Mouse (Mus musculus): ENCODE measurements around the gene Chtop. TPM values are rescaled to one million over a fixed set of nuclear protein-coding genes. Genes with fewer than 3 reads are reported as not detected.
A peak's percentile ranks its signal among the peaks of the same experiment; 100 is the strongest.

Chtop gene
- polyA plus RNA-seq (2011; ENCODE audit: insufficient read length, low read depth, missing spikeins) = 92.9 and 111 TPM in 2 replicates

DNA sequence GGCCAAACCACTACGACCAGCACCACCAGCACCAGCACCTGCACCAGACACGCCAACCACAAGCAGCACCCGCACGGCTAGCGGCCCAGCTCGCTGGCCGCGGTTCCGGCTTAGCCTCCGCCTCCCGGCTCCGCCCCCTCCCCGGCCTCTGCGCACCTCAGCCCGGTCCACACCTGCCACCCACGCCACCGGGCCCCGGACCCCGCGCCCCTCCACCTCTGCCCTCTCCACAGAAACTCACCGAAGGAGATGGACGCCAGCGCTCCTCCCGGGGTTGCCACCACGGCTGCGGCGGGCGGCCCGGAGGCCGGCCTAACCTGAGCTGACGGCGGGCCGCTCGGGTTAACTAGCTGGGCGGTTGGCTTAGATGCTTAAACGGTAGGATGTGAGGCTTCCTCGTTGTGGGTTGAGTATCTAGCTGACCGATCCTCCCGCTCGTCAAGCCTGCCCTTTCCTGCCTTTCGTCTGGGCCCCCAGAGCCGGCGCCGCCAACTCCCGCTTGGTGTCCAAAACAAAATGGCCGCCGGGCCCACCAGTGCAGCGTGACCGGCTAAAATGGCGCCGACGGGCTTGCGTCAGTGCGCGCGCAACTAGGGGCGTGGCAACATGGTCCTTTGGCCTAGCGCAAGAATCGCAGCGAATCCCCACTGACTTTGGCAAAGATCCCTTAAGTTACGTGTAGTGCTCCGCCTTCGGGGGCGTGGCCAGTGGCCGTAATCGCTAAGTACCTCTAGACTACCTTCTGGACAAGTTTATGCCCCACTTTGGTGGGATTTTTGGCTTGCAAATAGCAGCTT is at the start of gene Chtop:
Chtop (minus strand) TSS at position 549 of the 797 bp plus-strand sequence.
- peaks cover 6% of the 10 kb centered on the region; the same call in 1 of the 2 replicates for H3K4me1 ChIP-seq (ENCODE audit: control insufficient read depth, insufficient read depth, low read length)
- peak within 1 kb of the TSS; percentile 98 for H3K4me3 ChIP-seq (ENCODE audit: insufficient read depth, low read length)
- TF ChIP-seq CTCF (IDR thresholded peaks at IDR 0.05; ENCODE audit: borderline replicate concordance, insufficient read depth, low read length) (no peak), POLR2A (IDR thresholded peaks at IDR 0.05; ENCODE audit: low read depth, low read length) (peak; percentile 78)
- H3K27ac ChIP-seq (ENCODE audit: insufficient read depth, low read length) = peak within 1 kb of the TSS; percentile 73

GRCm38 (mm10) chr3:90555954-90556353 is 46.7 kb upstream of the Chtop start:
- TF ChIP-seq POLR2A (IDR thresholded peaks at IDR 0.05; ENCODE audit: low read depth, low read length) (no peak), CTCF (IDR thresholded peaks at IDR 0.05; ENCODE audit: borderline replicate concordance, insufficient read depth, low read length) (no peak)

GRCm38 (mm10) chr3:90552231-90552630 is 42.9 kb upstream of the Chtop start:
- no peak for TF ChIP-seq CTCF (IDR thresholded peaks at IDR 0.05; ENCODE audit: borderline replicate concordance, insufficient read depth, low read length)
- TF ChIP-seq POLR2A (IDR thresholded peaks at IDR 0.05; ENCODE audit: low read depth, low read length) = no peak
- H3K27ac ChIP-seq (ENCODE audit: insufficient read depth, low read length) = no peak overlapping the region
- H3K4me3 ChIP-seq (ENCODE audit: insufficient read depth, low read length) = no peak overlapping the region
- peaks cover 9% of the 10 kb centered on the region for H3K4me1 ChIP-seq (ENCODE audit: control insufficient read depth, insufficient read depth, low read length)

More at GRCm38 (mm10) chr3:90555954-90556353, 46.7 kb upstream of the Chtop start:
- Histone ChIP-seq H3K27ac (ENCODE audit: insufficient read depth, low read length) (peak overlapping the region; percentile 72; the same call in 1 of the 2 replicates), H3K4me3 (ENCODE audit: insufficient read depth, low read length) (no peak overlapping the region), H3K4me1 (ENCODE audit: control insufficient read depth, insufficient read depth, low read length) (no peaks in the 10 kb centered on the region)

DNA sequence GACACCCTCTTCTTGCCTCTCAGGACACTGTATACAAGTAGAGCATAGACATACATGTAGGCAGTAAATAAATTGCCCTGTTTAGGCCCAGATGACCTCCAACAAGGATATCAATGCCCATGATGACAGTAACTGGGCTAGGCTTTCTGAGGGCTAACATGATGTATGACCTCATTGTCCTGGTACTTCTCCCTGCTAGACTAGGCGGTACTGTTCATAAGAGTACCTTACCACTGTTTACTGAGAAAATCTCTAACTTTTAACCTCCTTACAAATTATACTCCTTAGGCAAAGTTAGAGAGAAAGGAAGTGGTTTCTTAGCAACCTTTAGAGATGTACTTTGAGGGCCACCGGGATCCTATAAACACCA is 41.1 kb upstream of the Chtop start:
- no peak for TF ChIP-seq POLR2A (IDR thresholded peaks at IDR 0.05; ENCODE audit: low read depth, low read length)
- TF ChIP-seq CTCF (IDR thresholded peaks at IDR 0.05; ENCODE audit: borderline replicate concordance, insufficient read depth, low read length) = no peak
- peaks cover 9% of the 10 kb centered on the region for H3K4me1 ChIP-seq (ENCODE audit: control insufficient read depth, insufficient read depth, low read length)
- H3K27ac ChIP-seq (ENCODE audit: insufficient read depth, low read length) = peak overlapping the region; percentile 81
- H3K4me3 ChIP-seq (ENCODE audit: insufficient read depth, low read length) = no peak overlapping the region

- peaks cover 9% of the 10 kb centered on the region for H3K4me1 ChIP-seq (ENCODE audit: control insufficient read depth, insufficient read depth, low read length)
- peak overlapping the region; percentile 81 for H3K27ac ChIP-seq (ENCODE audit: insufficient read depth, low read length)
- H3K4me3 ChIP-seq (ENCODE audit: insufficient read depth, low read length) = no peak overlapping the region
- TF ChIP-seq CTCF (IDR thresholded peaks at IDR 0.05; ENCODE audit: borderline replicate concordance, insufficient read depth, low read length) (no peak), POLR2A (IDR thresholded peaks at IDR 0.05; ENCODE audit: low read depth, low read length) (no peak)
Observed at GRCm38 (mm10) chr3:90549676-90550420, 40.5 kb upstream of the Chtop start.

DNA sequence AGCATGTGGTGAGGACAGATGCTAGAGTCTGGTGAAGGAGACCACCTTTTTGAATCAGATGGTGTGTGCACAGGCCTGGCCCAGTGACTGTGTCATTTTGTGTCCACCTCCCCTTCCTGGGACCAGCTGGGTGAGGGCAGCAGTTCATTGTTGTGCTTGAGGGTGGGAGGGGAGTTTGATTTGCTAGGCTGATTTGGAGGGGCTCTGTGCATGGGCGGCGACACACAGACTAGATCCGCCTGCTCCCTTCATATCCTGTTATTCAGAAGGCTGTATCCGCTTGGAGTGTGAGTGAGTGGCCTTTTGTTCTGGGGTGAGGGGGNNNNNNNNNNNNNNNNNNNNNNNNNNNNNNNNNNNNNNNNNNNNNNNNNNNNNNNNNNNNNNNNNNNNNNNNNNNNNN is 31.6 kb upstream of the Chtop start:
- Histone ChIP-seq H3K4me3 (ENCODE audit: insufficient read depth, low read length) (no peak overlapping the region), H3K27ac (ENCODE audit: insufficient read depth, low read length) (no peak overlapping the region), H3K4me1 (ENCODE audit: control insufficient read depth, insufficient read depth, low read length) (no peaks in the 10 kb centered on the region)
- TF ChIP-seq POLR2A (IDR thresholded peaks at IDR 0.05; ENCODE audit: low read depth, low read length) (no peak), CTCF (IDR thresholded peaks at IDR 0.05; ENCODE audit: borderline replicate concordance, insufficient read depth, low read length) (no peak)

DNA sequence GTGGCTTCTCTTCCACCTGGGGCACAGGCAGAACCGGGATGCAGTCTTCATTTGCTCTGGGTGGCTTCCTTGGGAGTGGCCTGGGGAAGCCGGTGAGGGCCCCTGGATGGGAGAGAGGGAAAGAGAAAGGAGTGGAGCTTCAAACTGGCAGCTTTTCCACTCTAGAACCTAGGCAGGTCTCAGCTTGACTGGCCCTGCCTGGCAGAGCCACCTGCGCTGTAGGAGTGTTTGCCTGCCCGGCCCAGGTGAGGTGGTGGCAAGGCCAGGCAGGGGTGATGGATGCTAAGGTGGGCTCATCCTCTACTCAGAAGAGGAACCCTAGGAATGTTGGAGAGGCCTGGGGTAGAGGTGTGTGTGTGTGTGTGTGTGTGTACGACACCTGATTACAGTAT is 28.6 kb upstream of the Chtop start:
- Histone ChIP-seq H3K27ac (ENCODE audit: insufficient read depth, low read length) (no peak overlapping the region), H3K4me1 (ENCODE audit: control insufficient read depth, insufficient read depth, low read length) (no peaks in the 10 kb centered on the region), H3K4me3 (ENCODE audit: insufficient read depth, low read length) (no peak overlapping the region)
- TF ChIP-seq POLR2A (IDR thresholded peaks at IDR 0.05; ENCODE audit: low read depth, low read length) (no peak), CTCF (IDR thresholded peaks at IDR 0.05; ENCODE audit: borderline replicate concordance, insufficient read depth, low read length) (no peak)

GRCm38 (mm10) chr3:90537141-90537904 is 28.0 kb upstream of the Chtop start, which contains the start of gene S100a16:
Gene S100a16, plus strand, starts transcription at chr3:90537254.
- H3K27ac ChIP-seq (ENCODE audit: insufficient read depth, low read length) = no peak within 1 kb of the TSS
- TF ChIP-seq POLR2A (IDR thresholded peaks at IDR 0.05; ENCODE audit: low read depth, low read length) = peak; percentile 68; the same call in 1 of the 2 replicates
- TF ChIP-seq CTCF (IDR thresholded peaks at IDR 0.05; ENCODE audit: borderline replicate concordance, insufficient read depth, low read length) = no peak
- no peak within 1 kb of the TSS for H3K4me3 ChIP-seq (ENCODE audit: insufficient read depth, low read length)
- no peaks in the 10 kb centered on the region for H3K4me1 ChIP-seq (ENCODE audit: control insufficient read depth, insufficient read depth, low read length)

DNA sequence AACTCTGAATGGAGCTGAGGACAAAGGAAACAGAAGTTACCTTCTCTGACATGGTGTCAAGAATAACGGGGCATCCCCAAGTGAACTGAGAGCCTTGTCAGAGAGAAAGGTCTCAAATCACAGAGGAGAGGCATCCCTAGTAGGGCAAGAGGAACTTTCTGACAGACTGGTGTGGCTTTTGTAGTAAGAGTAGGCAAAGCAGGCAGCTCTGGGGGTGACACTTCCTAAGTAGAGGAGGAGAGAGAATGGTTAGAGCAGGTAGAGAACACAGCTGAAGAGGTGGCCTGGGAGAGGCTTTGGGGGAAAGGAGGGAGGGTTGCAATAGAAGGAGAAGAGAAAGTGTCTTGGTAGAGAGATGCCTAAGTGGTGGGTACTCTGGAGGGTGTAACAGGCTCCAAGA is 26.1 kb upstream of the Chtop start:
- Histone ChIP-seq H3K4me3 (ENCODE audit: insufficient read depth, low read length) (no peak overlapping the region), H3K4me1 (ENCODE audit: control insufficient read depth, insufficient read depth, low read length) (no peaks in the 10 kb centered on the region), H3K27ac (ENCODE audit: insufficient read depth, low read length) (no peak overlapping the region)
- no peak for TF ChIP-seq CTCF (IDR thresholded peaks at IDR 0.05; ENCODE audit: borderline replicate concordance, insufficient read depth, low read length)
- no peak for TF ChIP-seq POLR2A (IDR thresholded peaks at IDR 0.05; ENCODE audit: low read depth, low read length)

Measured in embryonic fibroblast, embryonic 13.5 days (primary cell).